Mouse (Mus musculus) megakaryocyte-erythroid progenitor cell, adult 5-6 weeks (primary cell): ENCODE results near the gene D930048N14Rik. TPM values are rescaled to one million over a fixed set of nuclear protein-coding genes. Genes with fewer than 3 reads are reported as not detected.
A peak's percentile ranks its signal among the peaks of the same experiment; 100 is the strongest.
"Not testable (repeated sequence)": the region's sequence is repeated elsewhere in the genome, so short reads cannot be mapped to it uniquely, and the experiment has no call there.

Experiments used
- ATAC-seq: replicated peaks from 2 replicates; pipeline ENCODE4 v1.8.0; 2016; ENCODE audit warnings: mild to moderate bottlenecking, inconsistent platforms; ENCODE audit not compliant: severe bottlenecking, poor library complexity, low FRiP score, low TSS enrichment
- total RNA-seq, 2 experiments: library from RNA; stranded (forward) in 1 of 2; stranded (reverse) in 1 of 2; fragments of 200-1000, 215-1000 nt in 1 of 2; fragments of >200 nt in 1 of 2; fragmentation: Nextera tagmentation in 1 of 2; gene quantifications; 2 replicates each; pipeline ENCODE4 v1.2.3; 2014 to 2017

Gene D930048N14Rik
- total RNA-seq (2014; fragmentation: Nextera tagmentation) (not detected in 2 replicates), total RNA-seq (2017) (not detected in 2 replicates)

DNA sequence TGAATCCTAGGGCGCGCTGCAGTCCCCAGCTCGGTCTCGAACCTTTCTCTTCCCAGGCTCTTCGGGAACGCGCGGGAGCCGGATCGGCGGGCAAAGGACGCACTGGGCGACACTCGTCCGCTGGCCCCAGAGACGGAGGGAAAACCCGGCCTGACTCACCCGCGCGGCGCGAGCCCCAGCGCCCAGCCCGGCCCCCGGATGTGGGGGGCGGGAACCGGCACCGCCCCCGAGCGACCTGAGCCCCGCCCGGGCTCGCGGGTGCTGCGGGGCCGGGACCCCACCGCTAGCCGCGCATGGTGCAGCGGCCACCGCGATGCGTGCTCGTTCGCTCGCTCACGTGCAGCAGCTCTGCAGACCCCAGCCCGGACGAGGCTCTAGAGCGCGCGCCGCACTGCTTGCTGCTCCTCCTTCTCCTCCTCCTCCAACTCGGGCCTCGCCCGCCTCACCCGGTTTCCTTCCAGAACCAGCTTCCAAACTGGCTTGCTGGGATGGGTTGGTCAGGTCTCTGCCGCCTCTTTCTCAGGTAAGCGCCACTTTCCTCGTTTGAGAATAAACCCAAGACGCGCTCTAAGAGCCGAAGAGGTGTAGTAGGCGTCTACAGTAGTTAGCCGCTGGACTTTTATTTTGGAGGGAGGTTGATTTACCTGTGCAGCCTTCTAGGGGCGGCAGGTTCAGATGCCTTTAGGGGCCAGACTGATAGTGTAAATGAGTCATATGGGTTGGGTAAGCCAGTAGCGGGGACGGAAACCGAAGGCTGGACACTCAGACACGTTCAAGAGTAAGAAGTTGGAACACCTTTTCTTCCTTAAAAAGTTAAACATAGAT lies at the start of gene D930048N14Rik, which contains the start of gene N4bp3:
D930048N14Rik (plus strand) TSS at position 264 of the 825 bp plus-strand sequence.
N4bp3 (minus strand) TSS at position 152 of the 825 bp plus-strand sequence.
- ATAC-seq: peak; percentile 18; the same call in 1 of the 2 replicates

- ATAC-seq: no peak
Measured at GRCm38 (mm10) chr11:51602253-51602652, 48.5 kb upstream of the D930048N14Rik start.

DNA sequence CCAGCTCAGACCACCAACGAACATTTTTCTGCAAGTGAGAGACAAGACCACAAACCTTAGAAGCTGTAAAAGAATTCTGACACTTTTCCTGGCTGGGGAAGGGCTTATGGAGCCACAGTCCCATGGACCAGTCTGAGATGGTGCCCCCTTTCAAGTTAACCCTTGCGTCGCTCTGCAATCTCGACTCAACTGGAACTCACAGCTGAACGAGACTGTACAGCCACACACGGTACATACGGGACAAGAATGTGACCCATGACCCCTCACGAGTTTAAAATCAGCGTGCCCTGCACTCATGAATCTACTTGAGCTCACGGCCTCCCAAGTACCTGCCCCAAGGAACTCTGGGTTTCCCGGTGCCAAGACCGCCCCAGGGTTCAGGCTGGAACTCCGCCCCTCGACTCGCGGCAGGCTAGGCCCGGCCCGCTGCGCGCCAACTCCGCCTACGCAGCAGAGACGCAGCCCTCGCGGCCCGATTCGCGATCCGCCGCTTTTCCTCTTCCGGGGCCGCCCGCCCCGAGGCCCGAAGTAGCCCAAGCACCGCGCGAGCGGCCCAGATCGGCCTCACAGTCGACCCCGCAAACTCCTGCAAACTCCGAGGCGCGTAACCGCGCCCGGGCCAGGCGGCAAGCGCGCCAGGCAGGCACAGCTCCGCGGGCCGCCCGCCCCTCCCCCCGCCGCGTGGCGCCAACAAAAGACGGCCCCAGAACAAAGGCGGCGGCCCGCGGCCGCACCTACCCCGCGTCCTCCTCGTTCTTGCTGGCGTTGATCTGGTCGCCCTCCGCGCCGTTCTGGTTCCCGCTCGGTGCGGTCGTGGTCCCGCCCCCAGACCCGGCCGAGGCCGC lies 44.9 kb upstream of the D930048N14Rik start:
- ATAC-seq: peak; percentile 22; the same call in 1 of the 2 replicates

DNA sequence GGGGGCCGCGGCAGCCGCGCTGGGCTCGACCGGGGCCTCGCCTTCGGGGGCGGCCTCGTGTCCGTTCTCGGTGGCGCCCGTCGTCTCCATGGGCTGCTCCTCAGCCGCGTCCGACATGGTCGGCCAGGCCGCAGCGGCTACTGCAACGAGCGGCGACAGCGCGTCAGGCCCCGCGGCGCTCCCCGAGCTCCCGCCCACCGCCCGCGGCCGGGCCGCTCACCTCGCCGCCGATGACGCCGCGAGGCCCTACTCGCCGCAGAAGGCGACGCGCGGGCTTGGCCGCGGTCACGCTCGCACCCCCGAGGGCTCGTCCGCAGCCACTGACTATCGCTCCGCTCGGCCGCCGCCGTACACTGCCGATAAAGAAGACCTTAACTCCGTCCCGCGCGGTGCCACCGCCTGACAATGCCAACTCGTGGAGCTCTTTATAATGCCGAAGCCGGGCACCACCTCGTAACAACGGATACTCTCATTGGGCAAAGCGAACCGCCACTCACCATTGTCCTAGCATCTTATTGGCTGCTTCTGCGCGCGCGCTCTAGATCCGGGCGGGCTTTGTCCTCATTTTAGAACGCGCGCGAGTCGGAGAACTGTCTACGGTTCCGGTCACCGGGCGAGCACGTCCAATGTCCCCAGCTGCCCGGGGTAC lies 44.2 kb upstream of the D930048N14Rik start, which contains the start of gene Hnrnpab:
Hnrnpab (minus strand) TSS at position 401 of the 649 bp plus-strand sequence.
- ATAC-seq: peak; percentile 69

GRCm38 (mm10) chr11:51607096-51607738 lies 43.5 kb upstream of the D930048N14Rik start:
- peak; percentile 32 for ATAC-seq

DNA sequence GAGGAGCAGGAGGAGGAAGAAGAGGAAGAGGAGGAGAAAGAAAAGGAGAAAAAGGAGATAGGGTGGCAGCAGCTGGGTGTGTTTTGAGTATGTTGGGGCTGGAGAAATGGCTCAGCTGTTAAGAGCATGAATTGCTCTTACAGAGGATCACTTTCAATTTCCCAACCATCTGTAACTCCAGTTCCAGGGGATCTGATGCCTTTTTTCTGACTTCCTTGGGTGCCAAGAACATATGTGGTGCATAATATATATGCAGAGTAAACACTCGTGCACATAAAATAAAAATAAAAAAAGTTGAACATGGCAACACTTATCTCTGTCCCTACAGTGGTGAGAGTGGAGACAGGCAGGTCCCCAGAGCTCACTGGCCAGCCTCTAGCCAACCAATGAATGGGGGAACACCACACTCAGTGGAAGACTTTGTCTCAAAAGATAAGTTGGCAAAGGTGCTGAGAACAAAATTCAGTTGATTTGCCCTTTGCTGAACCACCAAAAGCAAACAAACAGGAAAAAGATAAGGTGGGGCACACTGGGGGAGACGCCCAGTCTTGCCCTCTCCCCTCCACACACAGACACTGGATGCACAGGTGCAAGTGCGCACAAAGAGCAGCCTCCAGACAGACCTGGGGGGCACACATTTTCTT lies 41.4 kb upstream of the D930048N14Rik start:
- peak; percentile 81 for ATAC-seq

DNA sequence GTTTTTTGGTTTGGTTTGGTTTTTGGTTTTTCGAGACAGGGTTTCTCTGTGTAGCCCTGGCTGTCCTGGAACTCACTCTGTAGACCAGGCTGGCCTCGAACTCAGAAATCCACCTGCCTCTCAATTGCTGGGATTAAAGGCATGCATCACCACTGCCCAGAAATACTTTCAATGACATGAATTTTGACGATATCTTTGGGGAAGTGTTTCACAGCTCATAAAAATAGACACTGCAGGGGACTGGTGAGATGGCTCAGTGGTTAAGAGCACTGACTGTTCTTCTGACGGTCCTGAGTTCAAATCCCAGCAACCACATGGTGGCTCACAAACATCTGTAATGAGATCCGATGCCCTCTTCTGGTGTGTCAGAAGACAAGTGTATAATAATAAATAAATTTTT lies 40.8 kb upstream of the D930048N14Rik start:
- not testable (repeated sequence) for ATAC-seq

DNA sequence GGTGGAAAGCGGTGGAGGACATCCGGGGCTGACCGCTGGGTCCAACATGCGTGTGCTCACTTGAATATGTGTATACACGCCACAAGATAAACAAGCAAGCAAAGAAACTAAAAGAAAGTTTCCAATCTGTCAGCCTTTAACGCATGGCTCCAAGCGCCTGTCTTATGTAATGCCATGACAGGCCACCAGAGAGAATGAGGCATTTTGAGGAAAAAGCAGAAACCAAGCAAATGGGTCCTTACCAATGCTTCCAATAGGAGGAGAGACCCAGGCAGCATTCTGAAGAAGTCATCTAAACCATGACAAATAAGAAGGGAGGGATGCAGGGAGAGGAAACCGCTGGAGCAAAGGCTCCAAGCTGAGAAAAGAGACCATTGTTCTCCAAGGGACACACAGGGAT lies 36.5 kb upstream of the D930048N14Rik start:
- ATAC-seq: no peak

DNA sequence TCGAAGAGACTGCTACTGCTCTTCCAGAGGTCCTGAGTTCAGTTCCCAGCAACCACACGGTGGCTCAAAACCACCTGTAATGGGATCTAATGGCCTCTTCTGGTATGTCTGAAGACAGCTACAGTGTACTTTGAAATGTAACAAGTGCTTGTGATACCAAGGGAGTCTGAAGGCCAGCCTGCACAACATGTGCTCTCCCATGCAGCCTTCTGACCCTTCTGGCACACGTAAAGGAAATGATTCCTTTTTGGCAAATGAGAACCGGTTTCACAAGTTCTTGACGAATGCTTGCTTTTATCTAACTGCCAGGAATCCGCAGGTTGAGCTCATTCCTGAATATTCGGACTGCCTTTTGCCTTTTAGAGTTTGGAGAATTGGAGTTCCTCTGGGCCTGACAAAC lies 35.6 kb upstream of the D930048N14Rik start:
- no peak for ATAC-seq

DNA sequence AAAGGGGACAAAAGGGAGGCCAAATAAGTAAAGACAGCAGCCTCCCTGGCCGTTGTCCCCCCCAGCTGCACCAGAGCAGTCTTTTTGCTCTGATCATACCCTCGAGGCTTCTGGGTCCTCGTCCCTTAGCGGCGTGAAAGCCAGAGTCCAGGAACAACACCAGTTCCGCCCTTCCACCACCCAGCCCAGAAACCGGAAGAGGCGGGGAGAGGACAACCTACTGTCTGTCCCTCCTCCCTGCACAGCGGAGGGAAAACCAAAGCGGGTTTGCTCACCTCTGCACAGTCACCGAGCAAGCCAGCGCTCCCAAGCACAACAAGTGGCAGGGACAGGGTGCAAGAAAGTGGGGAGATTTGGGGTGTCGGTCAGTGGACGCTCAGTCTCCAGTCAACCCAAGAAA lies 35.2 kb upstream of the D930048N14Rik start:
- ATAC-seq: peak; percentile 70

DNA sequence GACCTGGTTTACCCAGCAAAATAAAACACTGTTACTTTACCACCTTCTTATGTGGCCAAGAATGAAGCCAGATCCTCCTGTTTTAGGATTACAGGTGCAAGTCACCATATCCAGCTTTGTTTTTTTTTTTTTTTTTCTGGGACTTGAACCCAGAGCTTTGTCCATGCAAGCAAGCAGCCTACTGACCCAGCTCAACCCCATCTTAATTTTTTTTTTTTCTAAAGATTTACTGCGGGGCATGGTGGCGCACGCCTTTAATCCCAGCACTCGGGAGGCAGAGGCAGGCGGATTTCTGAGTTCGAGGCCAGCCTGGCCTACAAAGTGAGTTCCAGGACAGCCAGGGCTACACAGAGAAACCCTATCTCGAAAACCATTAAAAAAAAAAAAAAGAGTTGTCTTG lies 34.6 kb upstream of the D930048N14Rik start:
- not testable (repeated sequence) for ATAC-seq

DNA sequence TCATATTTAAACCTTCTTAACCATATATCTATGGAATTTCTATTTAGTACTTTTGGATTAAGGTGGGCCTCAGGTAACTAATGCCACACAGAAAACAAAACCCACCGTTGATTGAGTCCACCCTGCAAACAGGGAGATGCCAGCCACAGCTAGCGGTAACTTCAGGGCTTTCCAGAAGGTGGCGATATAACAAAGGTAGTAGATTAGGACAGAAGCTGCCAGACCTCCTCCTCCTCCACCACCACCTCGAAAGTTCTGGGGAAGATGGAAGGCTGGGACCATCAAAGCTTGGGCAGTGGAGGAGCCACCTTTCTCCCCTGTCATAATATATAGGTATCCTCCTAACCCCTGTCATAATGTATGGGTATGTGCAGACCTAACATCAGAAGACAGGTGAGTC lies 33.1 kb upstream of the D930048N14Rik start:
- peak; percentile 35 for ATAC-seq

- ATAC-seq: no peak
Measured at GRCm38 (mm10) chr11:51618894-51619408, 31.8 kb upstream of the D930048N14Rik start.

DNA sequence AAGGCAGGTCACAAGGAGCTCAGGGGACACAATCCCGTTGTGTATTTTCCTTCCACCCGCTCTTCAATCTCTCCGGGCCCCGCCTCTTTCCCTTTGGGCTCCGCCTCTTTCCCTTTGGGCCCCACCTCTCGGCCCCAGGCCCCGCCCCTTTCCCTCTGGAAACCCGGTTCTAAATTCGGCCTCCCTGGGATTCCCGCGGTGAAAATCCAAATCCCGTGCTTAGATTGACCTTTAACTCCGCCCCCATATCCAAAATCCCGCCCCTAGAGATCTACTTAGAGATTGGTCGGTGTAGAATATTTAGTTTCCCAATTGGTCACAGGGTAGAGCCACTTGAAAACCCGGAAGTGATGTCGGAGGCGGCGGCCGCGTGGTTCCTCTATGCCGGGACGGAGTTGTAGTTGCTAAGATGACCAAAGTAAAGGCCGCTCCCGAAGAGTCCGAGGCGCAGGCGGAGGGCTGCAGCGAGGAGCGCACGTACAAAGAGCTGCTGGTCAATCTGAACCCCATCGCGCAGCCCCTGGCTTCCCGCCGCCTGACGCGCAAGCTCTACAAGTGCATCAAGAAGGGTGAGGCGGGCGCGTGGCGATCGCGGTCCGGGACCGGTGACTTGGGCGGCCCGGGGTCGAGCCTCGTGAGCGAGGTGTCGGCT lies 31.2 kb upstream of the D930048N14Rik start, which contains the start of gene Nhp2:
Nhp2 (plus strand) TSS at position 327 of the 652 bp plus-strand sequence.
- peak; percentile 77 for ATAC-seq

GRCm38 (mm10) chr11:51620084-51620483 lies 30.7 kb upstream of the D930048N14Rik start:
- no peak for ATAC-seq

DNA sequence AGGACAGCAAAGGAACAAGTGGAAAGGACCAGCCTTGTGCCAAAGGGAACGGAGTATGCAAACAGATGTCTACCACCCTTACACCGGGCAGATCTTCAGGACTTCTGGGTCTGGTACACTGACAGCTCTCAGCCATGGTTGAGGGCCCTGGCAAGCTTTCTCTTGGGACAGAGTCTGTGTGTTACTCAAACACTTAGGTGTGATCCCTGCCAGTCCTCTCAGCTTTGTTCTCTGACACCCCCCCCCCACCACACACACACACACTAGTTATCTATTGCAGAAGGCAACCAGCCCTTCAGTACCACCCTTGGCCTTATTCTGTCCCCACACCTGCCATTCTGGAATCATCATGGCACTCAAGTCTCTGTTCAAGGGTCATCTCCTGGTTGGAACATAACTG lies 29.0 kb upstream of the D930048N14Rik start:
- no peak for ATAC-seq

GRCm38 (mm10) chr11:51622971-51623491 lies 27.7 kb upstream of the D930048N14Rik start:
- ATAC-seq: no peak
